Mouse (Mus musculus) MEL (cell line): ENCODE data around the gene Gipr. TPM values are rescaled to one million over a fixed set of nuclear protein-coding genes. Genes with fewer than 3 reads are reported as not detected.

ENCODE experiments used
- DNase-seq: peaks from one replicate; pipeline ENCODE4 v3.0.0; 2011; ENCODE audit warnings: low read depth, low spot score
- H3K27ac ChIP-seq: 2 replicates; pipeline ENCODE4 v1.5.1; 2012; ENCODE audit warnings: low read depth, mild to moderate bottlenecking, control low read depth, low read length, moderate library complexity; ENCODE audit not compliant: control insufficient read depth
- H3K27me3 ChIP-seq, 2 experiments: fragments of 150-350 bp in 1 of 2; sonication (generic) in 1 of 2; 2 replicates each; pipeline ENCODE4 v1.6.1; 2012; ENCODE audit warnings: low read length in 2 of 2, mild to moderate bottlenecking in 2 of 2, improper control_type of control experiment in 1 of 2, moderate library complexity in 1 of 2; ENCODE audit not compliant: insufficient read depth in 2 of 2, control insufficient read depth in 1 of 2
- H3K36me3 ChIP-seq, 2 experiments: 2 replicates each; pipeline ENCODE4 v1.6.1; 2012 to 2014; ENCODE audit warnings: low read length in 2 of 2, improper control_type of control experiment in 1 of 2, inconsistent platforms in 1 of 2, mild to moderate bottlenecking in 1 of 2; ENCODE audit not compliant: insufficient read depth in 2 of 2, control insufficient read depth in 1 of 2
- H3K4me1 ChIP-seq, 2 experiments: fragments of 150-350 bp in 1 of 2; sonication (generic) in 1 of 2; 2 replicates each; pipeline ENCODE4 v1.6.1; 2012; ENCODE audit warnings: low read length in 2 of 2, improper control_type of control experiment in 1 of 2, mild to moderate bottlenecking in 1 of 2; ENCODE audit not compliant: insufficient read depth in 2 of 2, control insufficient read depth in 1 of 2
- H3K4me3 ChIP-seq, 2 experiments: fragments of 150-350 bp in 1 of 2; sonication (generic) in 1 of 2; 2 replicates each; pipeline ENCODE4 v1.5.1; 2012; ENCODE audit warnings: low read depth in 2 of 2, low read length in 2 of 2, mild to moderate bottlenecking in 2 of 2, moderate library complexity in 2 of 2, control low read depth in 1 of 2, improper control_type of control experiment in 1 of 2; ENCODE audit not compliant: control insufficient read depth in 1 of 2, insufficient read depth in 1 of 2
- H3K79me2 ChIP-seq: 2 replicates; pipeline ENCODE4 v1.6.1; 2012; ENCODE audit warnings: mild to moderate bottlenecking, low read length, moderate library complexity; ENCODE audit not compliant: control insufficient read depth, poor library complexity, insufficient read depth
- H3K9ac ChIP-seq: 2 replicates; pipeline ENCODE4 v1.6.1; 2012; ENCODE audit warnings: low read depth, mild to moderate bottlenecking, control low read depth, low read length, moderate library complexity; ENCODE audit not compliant: control insufficient read depth, poor library complexity, severe bottlenecking
- H3K9me3 ChIP-seq: fragments of 150-350 bp; sonication (generic); replicated peaks from 2 replicates; pipeline ENCODE4 v1.6.1; 2012; ENCODE audit warnings: mild to moderate bottlenecking, low read length, improper control_type of control experiment, moderate library complexity; ENCODE audit not compliant: insufficient read depth
- BHLHE40 ChIP-seq: IDR thresholded peaks from 2 replicates; pipeline ENCODE4 v1.6.1; 2012; ENCODE audit warnings: low read depth, mild to moderate bottlenecking, inconsistent platforms, low read length, improper control_type of control experiment, borderline replicate concordance
- CHD1 ChIP-seq: IDR thresholded peaks from 2 replicates; pipeline ENCODE4 v1.6.1; 2012; ENCODE audit warnings: low read depth, mild to moderate bottlenecking, inconsistent platforms, low read length, improper control_type of control experiment
- CHD2 ChIP-seq: IDR thresholded peaks from 2 replicates; pipeline ENCODE4 v1.6.1; 2011; ENCODE audit warnings: low read length, improper control_type of control experiment
- CTCF ChIP-seq, 3 experiments: IDR thresholded peaks in 2 of 3; conservative IDR thresholded peaks in 1 of 3; 2 replicates each; pipeline ENCODE4 v1.5.1; 2011 to 2012; ENCODE audit warnings: low read length in 3 of 3, low read depth in 2 of 3, mild to moderate bottlenecking in 2 of 3, improper control_type of control experiment in 1 of 3, inconsistent platforms in 1 of 3, mixed read lengths in 1 of 3, moderate library complexity in 1 of 3; ENCODE audit not compliant: control insufficient read depth in 1 of 3, insufficient read depth in 1 of 3, poor library complexity in 1 of 3, severe bottlenecking in 1 of 3
- E2F4 ChIP-seq: IDR thresholded peaks from 2 replicates; pipeline ENCODE4 v1.6.1; 2011; ENCODE audit warnings: low read depth, low read length, improper control_type of control experiment, borderline replicate concordance
- EP300 ChIP-seq, 2 experiments: IDR thresholded peaks; 2 replicates each; pipeline ENCODE4 v1.6.1; 2011; ENCODE audit warnings: improper control_type of control experiment in 2 of 2, low read length in 2 of 2, low read depth in 1 of 2, mild to moderate bottlenecking in 1 of 2
- ETS1 ChIP-seq: IDR thresholded peaks from 2 replicates; pipeline ENCODE4 v1.6.1; 2012; ENCODE audit warnings: low read depth, mild to moderate bottlenecking, inconsistent platforms, low read length, improper control_type of control experiment, moderate library complexity
- GABPA ChIP-seq: IDR thresholded peaks from 2 replicates; pipeline ENCODE4 v1.6.1; 2012; ENCODE audit warnings: low read depth, mild to moderate bottlenecking, inconsistent platforms, low read length, improper control_type of control experiment, moderate library complexity
- GATA1 ChIP-seq: IDR thresholded peaks from 2 replicates; pipeline ENCODE4 v1.6.1; 2011; ENCODE audit warnings: low read depth, low read length, improper control_type of control experiment
- JUND ChIP-seq: IDR thresholded peaks from 2 replicates; pipeline ENCODE4 v1.6.1; 2011; ENCODE audit warnings: low read depth, mild to moderate bottlenecking, improper control_type of control experiment, low read length
- MAFK ChIP-seq: IDR thresholded peaks from 2 replicates; pipeline ENCODE4 v1.6.1; 2011; ENCODE audit warnings: low read depth, mild to moderate bottlenecking, low read length, improper control_type of control experiment, borderline replicate concordance
- MAX ChIP-seq: IDR thresholded peaks from 2 replicates; pipeline ENCODE4 v1.6.1; 2011; ENCODE audit warnings: low read length, improper control_type of control experiment
- MAZ ChIP-seq: IDR thresholded peaks from 2 replicates; pipeline ENCODE4 v1.6.1; 2012; ENCODE audit warnings: low read depth, mild to moderate bottlenecking, inconsistent platforms, low read length, improper control_type of control experiment
- MXI1 ChIP-seq: IDR thresholded peaks from 2 replicates; pipeline ENCODE4 v1.6.1; 2011; ENCODE audit warnings: mild to moderate bottlenecking, low read depth, low read length, improper control_type of control experiment
- MYB ChIP-seq: IDR thresholded peaks from 2 replicates; pipeline ENCODE4 v1.6.1; 2011; ENCODE audit warnings: mild to moderate bottlenecking, low read depth, low read length, improper control_type of control experiment
- NELFE ChIP-seq: IDR thresholded peaks from 2 replicates; pipeline ENCODE4 v1.6.1; 2011; ENCODE audit warnings: low read depth, low read length, improper control_type of control experiment
- NRF1 ChIP-seq: IDR thresholded peaks from 2 replicates; pipeline ENCODE4 v1.6.1; 2014; ENCODE audit warnings: low read depth, mild to moderate bottlenecking, inconsistent platforms, low read length, improper control_type of control experiment, moderate library complexity; ENCODE audit not compliant: poor library complexity, insufficient read depth, severe bottlenecking
- POLR2A ChIP-seq, 2 experiments: IDR thresholded peaks; 2 replicates each; pipeline ENCODE4 v1.6.1; 2011 to 2012; ENCODE audit warnings: low read length in 2 of 2, mild to moderate bottlenecking in 2 of 2, control low read depth in 1 of 2, improper control_type of control experiment in 1 of 2, low read depth in 1 of 2, moderate library complexity in 1 of 2; ENCODE audit not compliant: control insufficient read depth in 1 of 2, insufficient read depth in 1 of 2, poor library complexity in 1 of 2
- POLR2AphosphoS2 ChIP-seq: IDR thresholded peaks from 2 replicates; pipeline ENCODE4 v1.6.1; 2011; ENCODE audit warnings: low read length, improper control_type of control experiment
- RAD21 ChIP-seq: IDR thresholded peaks from 2 replicates; pipeline ENCODE4 v1.6.1; 2011; ENCODE audit warnings: mild to moderate bottlenecking, low read depth, low read length, improper control_type of control experiment
- RCOR1 ChIP-seq: IDR thresholded peaks from 2 replicates; pipeline ENCODE4 v1.6.1; 2012; ENCODE audit warnings: low read depth, mild to moderate bottlenecking, inconsistent platforms, low read length, improper control_type of control experiment
- SMC3 ChIP-seq: IDR thresholded peaks from 2 replicates; pipeline ENCODE4 v1.6.1; 2011; ENCODE audit warnings: low read depth, low read length, improper control_type of control experiment
- TAL1 ChIP-seq: IDR thresholded peaks from 2 replicates; pipeline ENCODE4 v1.6.1; 2012; ENCODE audit warnings: mild to moderate bottlenecking, inconsistent platforms, low read length, moderate library complexity, mixed read lengths
- TCF12 ChIP-seq: IDR thresholded peaks from 2 replicates; pipeline ENCODE4 v1.6.1; 2014; ENCODE audit warnings: low read depth, mild to moderate bottlenecking, inconsistent platforms, low read length, improper control_type of control experiment, moderate library complexity
- UBTF ChIP-seq: IDR thresholded peaks from 2 replicates; pipeline ENCODE4 v1.6.1; 2012; ENCODE audit warnings: low read depth, mild to moderate bottlenecking, inconsistent platforms, low read length, improper control_type of control experiment, moderate library complexity, borderline replicate concordance; ENCODE audit not compliant: insufficient read depth
- USF1 ChIP-seq: IDR thresholded peaks from 2 replicates; pipeline ENCODE4 v1.6.1; 2014; ENCODE audit warnings: low read depth, mild to moderate bottlenecking, inconsistent platforms, low read length, improper control_type of control experiment, moderate library complexity
- USF2 ChIP-seq, 2 experiments: IDR thresholded peaks; 2 replicates each; pipeline ENCODE4 v1.6.1; 2011 to 2012; ENCODE audit warnings: improper control_type of control experiment in 2 of 2, low read length in 2 of 2, borderline replicate concordance in 1 of 2, inconsistent platforms in 1 of 2, low read depth in 1 of 2, mild to moderate bottlenecking in 1 of 2; ENCODE audit not compliant: insufficient read depth in 1 of 2
- ZC3H11A ChIP-seq: IDR thresholded peaks from 2 replicates; pipeline ENCODE4 v1.6.1; 2012; ENCODE audit warnings: low read depth, mild to moderate bottlenecking, inconsistent platforms, low read length, improper control_type of control experiment
- ZKSCAN1 ChIP-seq: IDR thresholded peaks from 2 replicates; pipeline ENCODE4 v1.6.1; 2012; ENCODE audit warnings: low read depth, mild to moderate bottlenecking, inconsistent platforms, low read length, improper control_type of control experiment, moderate library complexity
- ZNF384 ChIP-seq: IDR thresholded peaks from 2 replicates; pipeline ENCODE4 v1.6.1; 2012; ENCODE audit warnings: low read depth, mild to moderate bottlenecking, inconsistent platforms, low read length, improper control_type of control experiment
- polyA plus RNA-seq, 2 experiments: library from polyadenylated mRNA; stranded (reverse) in 1 of 2; unstranded in 1 of 2; fragments of >175 nt in 1 of 2; fragments of >200 nt in 1 of 2; gene quantifications; 2 replicates each; pipeline versions ENCODE4 v1.2.1 to v1.2.4; 2012; ENCODE audit warnings: low replicate concordance in 2 of 2, low read depth in 1 of 2; ENCODE audit not compliant: insufficient read length in 2 of 2, insufficient read depth in 1 of 2, missing spikeins in 1 of 2
- total RNA-seq: library from RNA; depleted of rRNA; stranded (reverse); fragments of 300-350 nt; gene quantifications from 2 replicates; pipeline ENCODE4 v1.2.3, GENCODE M21; 2012

Gipr gene
- total and polyA plus RNA-seq, 3 experiments: 0.65 to 2.1 TPM; not detected in 1

- H3K9me3 ChIP-seq: no peaks in the 10 kb centered on the region
- no peak overlapping the region for H3K4me3 ChIP-seq
- no peaks in the 10 kb centered on the region for H3K27me3 ChIP-seq
- TF ChIP-seq CHD2 (no peak), USF2 (IDR thresholded peaks at IDR 0.05; ENCODE audit: borderline replicate concordance in 1 of 2, insufficient read depth in 1 of 2, low read depth in 1 of 2, low read length in 2 of 2) (no peak), NELFE (no peak), NRF1 (no peak), JUND (no peak), TAL1 (no peak), BHLHE40 (no peak), ZKSCAN1 (no peak), MXI1 (no peak), USF1 (no peak), UBTF (no peak), POLR2AphosphoS2 (no peak), GABPA (no peak), TCF12 (no peak), CHD1 (no peak), E2F4 (no peak)
- no peak overlapping the region for H3K27ac ChIP-seq
- no peak for DNase-seq
- peaks cover 6 to 28% of the 10 kb centered on the region in 2 experiments; a peak in 3 of 4 replicates for H3K4me1 ChIP-seq
- H3K79me2 ChIP-seq: no peaks in the 10 kb centered on the region
- no peak overlapping the region for H3K9ac ChIP-seq
- peaks cover 0 to 7% of the 10 kb centered on the region in 2 experiments; a peak in 2 of 4 replicates for H3K36me3 ChIP-seq
Measured at GRCm38 (mm10) chr7:19162928-19163327, 3.0 kb downstream of the Gipr start.

GRCm38 (mm10) chr7:19160115-19160514 lies 5.8 kb downstream of the Gipr start:
- H3K79me2 ChIP-seq: no peaks in the 10 kb centered on the region
- TF ChIP-seq EP300 (IDR thresholded peaks at IDR 0.05; ENCODE audit: low read depth in 1 of 2, low read length in 2 of 2) (no peak), RCOR1 (no peak), BHLHE40 (no peak), JUND (no peak), MAX (no peak), GABPA (no peak), ETS1 (no peak), CTCF (IDR thresholded peaks at IDR 0.05 in 2 of 3, conservative IDR thresholded peaks at IDR 0.05 in 1 of 3; ENCODE audit: control insufficient read depth in 1 of 3, insufficient read depth in 1 of 3, low read depth in 2 of 3, low read length in 3 of 3, poor library complexity in 1 of 3, severe bottlenecking in 1 of 3) (no peak), RAD21 (no peak), MYB (no peak), GATA1 (no peak), E2F4 (no peak), SMC3 (no peak), ZC3H11A (no peak), POLR2A (IDR thresholded peaks at IDR 0.05; ENCODE audit: control insufficient read depth in 1 of 2, insufficient read depth in 1 of 2, low read depth in 1 of 2, low read length in 2 of 2, poor library complexity in 1 of 2) (no peak), MAFK (no peak), ZKSCAN1 (no peak), MAZ (no peak), ZNF384 (no peak)
- no peak overlapping the region for H3K4me3 ChIP-seq
- no peaks in the 10 kb centered on the region for H3K27me3 ChIP-seq
- H3K4me1 ChIP-seq: peaks cover 3 to 20% of the 10 kb centered on the region in 2 experiments; a peak in 3 of 4 replicates
- no peak overlapping the region for H3K27ac ChIP-seq
- H3K36me3 ChIP-seq: peaks cover 0 to 5% of the 10 kb centered on the region in 2 experiments; a peak in 2 of 4 replicates
- H3K9ac ChIP-seq: no peak overlapping the region
- no peak for DNase-seq
- no peaks in the 10 kb centered on the region for H3K9me3 ChIP-seq
